Mouse (Mus musculus) ovary, adult 18-20 months (tissue): Measurements from ENCODE around the gene Lrrfip2.
A peak's percentile ranks its signal among the peaks of the same experiment; 100 is the strongest.

Source experiments
- DNase-seq: peaks from one replicate; pipeline ENCODE4 v3.0.0; 2022; ENCODE audit warnings: low spot score, mixed read lengths

Gene Lrrfip2

DNA sequence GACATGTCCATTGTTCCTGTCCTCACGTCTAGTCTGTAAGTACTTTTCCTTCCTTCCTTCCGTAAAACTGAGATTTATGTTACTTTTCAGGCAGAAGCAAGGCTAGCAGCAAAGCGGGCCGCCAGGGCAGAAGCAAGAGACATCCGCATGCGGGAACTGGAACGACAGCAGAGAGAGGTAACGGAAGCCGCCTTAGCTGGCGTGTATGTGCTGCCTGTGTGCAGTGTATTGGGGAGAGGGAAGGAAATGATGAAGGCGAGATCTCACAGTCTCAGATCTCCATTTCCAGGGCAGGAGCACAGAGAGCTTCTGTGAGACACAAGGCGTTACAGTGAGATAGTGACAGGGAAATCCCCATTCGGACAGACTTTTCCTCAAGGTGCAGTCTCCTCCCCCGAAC lies 43.8 kb downstream of the Lrrfip2 start:
- DNase-seq = no peak

GRCm38 (mm10) chr9:111166612-111167011 lies 49.2 kb downstream of the Lrrfip2 start:
- no peak for DNase-seq

- DNase-seq = peak; percentile 8
These were observed 53.0 kb downstream of the Lrrfip2 start for GRCm38 (mm10) chr9:111170430-111170829.

GRCm38 (mm10) chr9:111174071-111174470 lies 56.7 kb downstream of the Lrrfip2 start:
- DNase-seq = no peak

- no peak for DNase-seq
These were observed 61.6 kb downstream of the Lrrfip2 start for GRCm38 (mm10) chr9:111178971-111179370.

GRCm38 (mm10) chr9:111182176-111182575 lies 64.8 kb downstream of the Lrrfip2 start:
- DNase-seq = no peak

DNA sequence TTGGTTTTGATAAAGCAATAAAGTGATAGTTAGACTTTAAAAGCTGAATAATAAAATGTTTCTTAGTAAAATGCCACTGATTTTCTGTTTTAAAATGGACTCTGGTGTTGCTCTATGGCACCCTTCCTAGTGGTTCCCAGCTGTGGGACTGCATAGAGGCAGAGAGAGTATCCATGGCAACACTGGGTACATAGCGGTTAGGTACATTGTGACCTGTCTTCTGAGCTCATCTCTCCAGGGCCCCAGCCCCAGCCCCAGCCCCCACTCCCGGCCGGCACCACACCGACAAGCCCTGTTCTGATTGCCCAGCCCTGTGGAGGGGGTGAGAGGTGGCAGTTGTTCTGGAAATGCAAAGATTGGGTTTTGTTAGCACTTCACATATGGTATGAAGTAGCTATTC lies 67.5 kb downstream of the Lrrfip2 start:
- DNase-seq = no peak

DNA sequence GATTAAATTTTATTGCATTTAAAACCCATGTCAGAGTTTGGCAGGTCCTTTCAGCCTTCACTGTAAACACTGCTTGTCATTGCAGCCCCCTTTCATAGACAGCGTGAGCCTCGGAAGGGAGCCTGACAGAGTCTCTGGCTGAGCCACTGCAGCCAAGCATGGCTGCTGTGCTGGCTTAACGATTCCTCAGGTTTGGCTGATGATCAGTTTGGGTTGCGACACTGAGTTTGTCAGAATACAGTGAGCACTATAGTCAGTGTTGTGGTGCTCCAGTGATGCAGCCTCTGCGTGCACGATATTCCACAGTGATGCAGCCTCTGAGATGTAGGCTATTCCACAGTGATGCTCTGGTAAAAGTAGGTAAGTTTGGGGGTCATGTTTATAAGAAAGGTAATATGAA lies 69.5 kb downstream of the Lrrfip2 start:
- no peak for DNase-seq

DNA sequence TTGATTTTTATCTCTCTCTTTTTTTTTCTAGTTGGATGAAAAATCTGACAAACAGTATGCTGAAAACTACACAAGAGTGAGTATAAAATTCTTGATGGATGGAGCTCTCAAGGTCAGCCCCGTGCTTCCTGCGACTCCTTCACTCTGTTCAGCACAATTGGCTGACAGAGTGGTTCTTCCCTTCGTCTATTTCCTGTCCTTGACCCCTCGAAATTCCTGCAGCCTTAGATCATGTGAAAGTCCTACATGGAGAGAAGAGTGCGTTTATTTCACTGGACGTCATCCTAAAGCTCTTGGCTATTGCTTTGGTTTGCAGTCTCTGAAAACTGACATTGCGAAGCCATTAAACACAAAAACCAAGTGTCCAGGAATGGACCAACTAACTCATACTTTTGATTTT lies 71.3 kb downstream of the Lrrfip2 start:
- no peak for DNase-seq

- no peak for DNase-seq
These were observed 75.8 kb downstream of the Lrrfip2 start for GRCm38 (mm10) chr9:111193211-111193610.

GRCm38 (mm10) chr9:111197116-111197515 lies 79.7 kb downstream of the Lrrfip2 start:
- DNase-seq = no peak

DNA sequence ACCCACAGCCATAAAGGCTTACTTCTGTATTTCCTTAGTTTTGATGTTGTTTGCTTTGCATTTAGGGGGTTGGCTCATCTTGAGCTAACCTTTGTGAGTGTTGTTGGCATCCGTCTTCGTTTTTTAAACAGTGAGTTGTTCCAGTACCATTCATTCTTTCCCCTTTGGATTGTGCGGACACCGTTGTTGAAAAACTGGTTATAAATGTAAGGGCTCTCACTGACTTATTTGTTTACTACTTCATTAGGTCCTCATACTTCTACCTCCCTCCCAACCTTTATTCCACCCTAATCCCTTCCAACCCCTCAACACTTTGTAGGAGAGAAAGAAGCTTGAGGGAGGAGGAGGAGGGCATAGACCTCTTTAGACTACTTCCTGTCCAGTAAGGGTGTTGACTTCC lies 80.3 kb downstream of the Lrrfip2 start:
- DNase-seq = no peak

GRCm38 (mm10) chr9:111198332-111198731 lies 80.9 kb downstream of the Lrrfip2 start:
- DNase-seq = no peak

GRCm38 (mm10) chr9:111200208-111200607 lies 82.8 kb downstream of the Lrrfip2 start:
- DNase-seq = no peak

DNA sequence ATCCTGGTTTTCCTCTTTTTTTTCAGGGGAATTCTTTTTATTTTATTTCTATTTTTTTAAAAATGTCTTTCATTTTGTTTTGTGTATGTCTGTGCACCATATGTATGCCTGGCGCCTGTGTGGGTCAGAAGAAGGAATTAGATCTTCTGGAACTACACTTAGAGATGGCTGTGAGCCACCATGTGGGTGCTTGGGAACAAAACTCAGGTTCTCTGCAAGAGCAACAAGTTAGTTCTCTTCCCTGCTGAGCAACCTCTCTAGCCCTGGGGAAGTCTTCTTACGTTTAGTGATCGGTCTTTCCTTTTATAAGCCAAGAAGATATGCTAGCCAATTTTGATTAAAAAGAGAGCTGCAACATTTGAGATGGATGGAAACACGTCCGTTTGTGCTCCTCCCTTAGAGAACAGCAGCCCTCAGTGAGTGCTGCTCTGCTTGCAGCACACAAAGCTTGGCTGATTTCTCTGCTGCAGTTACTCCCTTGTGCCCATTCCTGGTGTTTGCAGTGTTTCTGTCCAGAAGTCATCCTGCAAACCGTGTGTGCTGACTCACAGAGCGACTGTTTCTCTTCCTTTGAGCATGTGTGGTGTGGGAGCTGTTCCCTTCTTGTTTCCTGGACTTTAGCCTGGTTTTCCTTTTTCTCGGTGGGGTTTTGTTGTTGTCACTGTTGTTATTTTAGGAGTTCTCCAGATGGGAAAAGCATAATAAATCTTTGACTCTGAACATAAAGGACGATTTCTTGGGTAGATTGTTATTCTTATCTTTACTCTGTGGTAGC lies 87.4 kb downstream of the Lrrfip2 start:
- no peak for DNase-seq

GRCm38 (mm10) chr9:111207683-111208082 lies 90.3 kb downstream of the Lrrfip2 start:
- DNase-seq = no peak

DNA sequence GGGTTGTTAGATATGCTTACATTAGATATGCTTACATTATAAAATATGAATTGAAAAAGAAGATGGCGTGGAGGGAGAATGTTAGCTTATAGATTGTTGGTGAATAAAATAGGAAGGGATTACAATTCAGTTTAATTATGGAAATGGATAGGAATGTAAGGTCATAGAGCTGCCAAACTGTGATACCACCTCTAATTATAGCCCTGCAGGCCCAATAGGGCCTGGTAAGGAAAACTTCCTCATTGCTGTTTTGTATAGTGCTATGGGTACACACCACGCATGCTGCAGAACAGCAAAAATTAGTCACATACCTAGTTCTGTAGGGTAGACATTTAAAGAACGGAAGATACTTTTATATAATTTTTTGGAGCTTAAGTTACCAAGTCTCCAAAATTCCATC lies 90.8 kb downstream of the Lrrfip2 start:
- DNase-seq = no peak

DNA sequence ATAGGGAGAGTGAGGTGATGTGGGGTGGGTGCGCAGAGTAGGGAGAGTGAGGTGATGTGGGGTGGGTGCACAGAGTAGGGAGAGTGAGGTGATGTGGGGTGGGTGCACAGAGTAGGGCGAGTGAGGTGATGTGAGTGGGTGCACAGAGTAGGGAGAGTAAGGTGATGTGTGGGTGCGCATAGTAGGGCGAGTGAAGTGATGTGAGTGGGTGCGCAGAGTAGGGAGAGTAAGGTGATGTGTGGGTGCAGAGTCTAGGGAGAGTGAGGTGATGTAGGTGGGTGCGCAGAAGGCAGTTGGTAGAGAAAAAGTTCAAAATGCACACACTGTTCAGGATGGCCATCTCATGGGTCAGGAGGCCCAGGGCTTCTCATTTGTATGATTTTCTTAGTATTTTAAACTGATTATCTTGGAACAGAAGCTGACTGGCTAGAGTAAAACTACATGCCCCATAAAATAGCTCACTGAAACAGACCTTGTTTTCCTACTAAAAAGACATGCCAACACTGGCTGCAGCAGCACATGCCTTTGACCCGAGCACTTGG lies 91.8 kb downstream of the Lrrfip2 start:
- DNase-seq = no peak

DNA sequence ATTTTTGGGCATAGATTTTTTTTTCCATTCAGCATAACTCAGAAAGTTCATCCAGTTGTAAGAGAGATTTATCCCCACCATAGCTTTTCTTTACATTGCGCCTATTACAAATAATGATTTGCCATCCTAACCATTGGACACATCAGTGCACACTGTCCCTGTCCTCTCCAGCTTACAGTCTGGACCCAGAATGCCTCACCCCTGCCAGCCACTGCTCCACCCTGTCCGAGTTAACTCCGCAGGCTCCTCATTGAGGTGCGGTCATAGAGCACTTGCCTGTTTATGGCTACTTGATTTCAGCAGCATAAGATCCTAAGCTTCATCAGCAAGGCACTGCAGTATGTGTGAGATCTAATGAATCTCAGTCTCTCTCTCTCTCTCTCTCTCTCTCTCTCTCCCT lies 93.0 kb downstream of the Lrrfip2 start:
- DNase-seq = no peak

DNA sequence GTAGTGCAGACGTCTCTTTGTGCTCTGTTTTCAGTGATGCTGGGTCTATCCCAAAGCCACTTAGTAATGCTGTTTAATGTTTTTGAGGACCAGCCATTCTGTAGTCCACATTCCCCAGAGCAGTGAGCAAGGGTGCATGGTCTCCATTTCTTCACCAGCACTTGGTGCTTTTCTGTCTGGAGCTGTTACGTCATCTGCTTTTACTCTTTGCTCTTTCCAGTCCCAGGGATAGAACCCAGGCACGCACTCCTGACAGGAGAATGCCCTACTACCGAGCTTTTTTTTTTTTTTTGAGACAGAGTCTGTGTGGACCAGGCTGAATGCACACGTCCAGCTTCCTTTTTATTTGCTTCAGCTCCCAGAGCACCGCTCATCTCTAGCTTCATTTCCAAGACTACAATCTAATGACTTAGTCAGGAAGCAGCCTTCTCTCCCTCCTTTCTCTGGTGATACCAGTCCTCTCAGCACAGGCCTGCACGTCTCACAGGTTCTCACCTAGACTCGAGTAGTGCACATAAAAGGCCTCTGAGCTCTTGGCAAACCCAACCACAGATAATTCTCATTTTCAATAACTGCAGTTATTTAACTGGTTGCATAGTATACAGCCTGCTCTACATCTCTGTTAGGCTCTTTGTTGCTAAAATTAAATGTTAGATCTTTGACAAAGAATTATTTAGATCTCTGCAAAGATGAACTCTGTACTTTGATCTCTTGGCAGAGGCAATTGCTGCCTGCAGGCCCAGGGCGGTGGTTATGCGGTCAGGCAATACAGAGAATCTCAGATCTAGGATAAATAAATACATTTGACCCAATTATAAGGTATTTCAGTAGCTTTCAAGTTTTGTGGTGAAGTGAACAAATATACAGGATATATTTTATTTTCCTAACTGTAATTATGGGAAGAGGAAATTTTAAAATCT lies 94.0 kb downstream of the Lrrfip2 start:
- DNase-seq = no peak

DNA sequence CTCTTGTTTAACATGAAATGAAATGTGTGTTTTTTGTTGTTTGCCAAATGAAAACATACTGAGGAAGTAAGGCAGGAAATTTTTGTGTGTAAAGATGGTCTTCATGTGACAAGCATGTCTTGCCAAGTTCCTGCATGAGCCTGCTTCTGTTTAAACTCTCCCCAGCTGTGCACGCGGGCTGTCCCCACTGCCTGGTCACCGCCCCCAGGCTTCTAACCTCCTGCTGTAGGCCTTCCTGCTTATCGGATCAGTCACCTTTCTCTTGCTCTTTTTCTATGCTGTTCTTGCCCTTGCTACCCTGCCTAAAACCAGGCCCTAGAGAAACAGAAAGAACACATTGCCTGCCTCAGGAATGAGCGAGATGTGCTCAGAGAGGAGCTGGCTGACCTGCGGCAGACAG lies 96.1 kb downstream of the Lrrfip2 start:
- DNase-seq = no peak

DNA sequence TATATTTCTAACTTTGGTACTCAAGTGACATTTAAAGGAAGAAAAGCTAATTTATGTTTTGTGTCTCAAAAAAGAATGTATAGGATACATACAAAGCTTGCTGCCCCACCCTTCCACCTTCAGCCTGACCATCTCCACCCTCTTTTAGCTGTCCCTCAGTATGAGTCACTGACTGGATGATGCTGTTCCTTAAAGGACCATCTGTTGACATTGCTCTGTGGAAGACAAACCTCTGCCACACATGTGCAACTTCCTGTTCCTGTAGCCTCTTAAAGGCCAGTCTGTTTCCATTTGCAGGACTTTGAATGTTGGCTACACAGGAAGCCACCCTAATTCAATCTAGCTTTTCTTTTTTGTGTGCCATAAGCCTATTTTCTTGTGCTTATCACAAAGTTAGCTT lies 99.0 kb downstream of the Lrrfip2 start:
- DNase-seq = no peak

DNA sequence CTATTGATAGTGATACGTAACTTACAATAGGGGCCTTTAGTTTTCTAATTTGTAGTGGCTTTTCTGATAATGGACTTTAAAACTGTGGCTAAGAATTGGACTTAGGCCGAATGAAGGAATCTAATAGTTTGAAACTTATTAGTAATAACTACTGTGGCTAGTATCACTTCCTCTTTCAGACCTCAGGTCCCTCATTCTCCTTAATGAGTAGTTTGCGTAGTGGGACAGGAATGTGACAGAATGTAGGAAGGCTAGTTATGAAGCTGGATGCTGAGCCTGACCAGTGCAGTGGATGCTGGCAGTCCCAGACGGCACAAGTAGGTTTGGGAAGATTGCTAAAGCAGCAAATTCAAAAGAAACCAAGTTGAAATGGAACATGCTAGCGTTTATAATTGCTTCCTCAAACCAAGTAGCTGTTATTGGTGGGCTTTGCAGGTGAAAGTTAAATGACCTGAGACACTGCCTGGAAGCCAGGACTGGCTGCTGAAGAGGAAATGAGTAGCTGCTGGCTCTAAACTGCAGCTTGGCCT lies 103.2 kb downstream of the Lrrfip2 start:
- no peak for DNase-seq
